Mouse (Mus musculus): ENCODE measurements around the gene Irak3.

- no peak for TF ChIP-seq CTCF (IDR thresholded peaks at IDR 0.05; ENCODE audit: low read depth)
- no peak for TF ChIP-seq EP300 (IDR thresholded peaks at IDR 0.05; ENCODE audit: low read depth)
Measured at GRCm38 (mm10) chr10:120136020-120136562, 65.8 kb downstream of the Irak3 start.
